Mouse (Mus musculus) right cerebral cortex, postnatal 25 days (tissue): ENCODE results near the gene Tmem87b.

Experiments
- DNase-seq: peaks from one replicate; pipeline ENCODE4 v3.0.0; 2022

Gene Tmem87b

DNA sequence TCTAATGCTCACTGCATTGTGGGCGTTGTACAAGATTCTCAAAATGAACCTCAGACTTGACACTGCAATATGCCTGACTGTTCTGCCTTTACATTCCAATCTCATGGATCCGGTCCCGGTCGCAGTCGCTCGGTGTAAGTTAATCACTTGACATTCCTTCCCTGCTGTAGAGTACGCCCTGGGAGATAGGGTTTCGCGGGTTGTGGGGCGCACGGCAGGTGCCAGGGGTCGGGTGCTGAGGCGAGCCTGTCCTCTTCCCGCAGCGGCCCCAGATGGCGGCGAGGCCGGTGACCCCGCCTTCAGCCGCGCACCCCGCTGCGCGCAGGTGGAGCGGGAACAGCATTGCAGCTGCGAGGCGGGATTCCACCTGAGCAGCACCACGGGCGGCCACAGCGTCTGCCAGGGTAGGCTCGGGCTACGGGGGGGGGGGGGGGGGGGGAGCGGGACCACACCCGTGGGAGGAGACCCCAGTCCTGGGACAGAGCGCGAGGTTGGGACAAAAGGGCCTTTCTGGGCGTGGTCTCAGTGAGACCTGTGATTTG lies 74.3 kb downstream of the Tmem87b start:
- DNase-seq, result no peak

DNA sequence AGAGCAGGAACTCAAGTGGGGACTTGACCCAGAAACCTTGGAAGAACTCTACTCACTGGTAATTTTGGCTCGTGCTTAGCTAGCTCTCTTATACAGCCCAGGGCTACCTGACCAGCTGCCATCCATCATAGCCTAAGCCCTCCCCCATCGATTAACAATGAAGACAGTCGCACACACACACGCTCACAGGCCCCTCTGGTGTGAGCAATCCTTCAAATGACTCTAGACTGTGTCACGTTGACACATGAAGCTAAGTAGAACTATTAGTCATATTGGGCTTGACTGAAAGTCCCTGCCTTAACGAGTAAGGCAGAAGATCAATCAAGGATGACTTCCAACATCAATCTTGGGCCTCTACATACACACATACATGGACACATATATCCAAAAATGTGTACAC lies 84.9 kb downstream of the Tmem87b start:
- no peak for DNase-seq

DNA sequence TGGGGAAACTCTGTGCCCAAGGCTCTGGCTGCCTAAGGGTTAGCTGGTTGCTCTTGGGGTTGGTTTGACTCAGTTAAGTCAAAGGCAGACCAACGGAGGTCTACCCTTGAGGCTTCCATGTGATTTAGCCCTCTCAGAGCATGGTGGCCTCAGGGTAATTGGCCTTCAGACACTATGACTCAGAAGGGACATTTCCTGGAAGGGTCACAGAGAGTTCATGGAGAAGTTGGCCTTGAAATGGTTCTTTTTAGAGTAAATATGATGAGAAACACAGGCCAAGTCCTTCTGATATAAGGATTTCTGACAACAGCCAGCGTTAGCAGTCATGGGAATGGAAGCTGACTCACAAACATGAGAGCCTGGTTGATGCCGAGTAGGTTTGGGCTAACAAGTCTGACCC lies 85.7 kb downstream of the Tmem87b start:
- no peak for DNase-seq
